Mouse (Mus musculus): ENCODE results near the gene Cnga1.
"Not testable (repeated sequence)": the region's sequence is repeated elsewhere in the genome, so short reads cannot be mapped to it uniquely, and the experiment has no call there.

The Cnga1 gene

DNA sequence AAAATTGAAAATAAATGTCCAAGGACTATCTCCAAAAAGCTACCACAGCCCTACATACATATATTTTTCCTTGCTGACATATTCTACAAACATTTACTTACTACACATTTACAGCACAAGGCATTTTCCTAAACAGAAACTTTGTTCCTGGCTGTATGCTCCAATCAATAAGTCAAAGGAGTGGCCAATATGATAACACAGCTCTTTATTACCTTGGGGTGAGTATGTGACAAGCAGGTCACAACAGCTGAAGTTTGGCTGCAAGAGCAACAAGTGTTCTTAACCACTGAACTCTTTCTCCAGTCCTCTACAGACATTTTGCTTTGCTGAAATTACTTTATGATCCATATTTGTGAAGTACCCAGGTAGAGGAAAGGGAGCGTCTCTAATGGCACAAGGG, 4.0 kb downstream of the Cnga1 start:
- no peak for DNase-seq (ENCODE audit: low spot score)

DNA sequence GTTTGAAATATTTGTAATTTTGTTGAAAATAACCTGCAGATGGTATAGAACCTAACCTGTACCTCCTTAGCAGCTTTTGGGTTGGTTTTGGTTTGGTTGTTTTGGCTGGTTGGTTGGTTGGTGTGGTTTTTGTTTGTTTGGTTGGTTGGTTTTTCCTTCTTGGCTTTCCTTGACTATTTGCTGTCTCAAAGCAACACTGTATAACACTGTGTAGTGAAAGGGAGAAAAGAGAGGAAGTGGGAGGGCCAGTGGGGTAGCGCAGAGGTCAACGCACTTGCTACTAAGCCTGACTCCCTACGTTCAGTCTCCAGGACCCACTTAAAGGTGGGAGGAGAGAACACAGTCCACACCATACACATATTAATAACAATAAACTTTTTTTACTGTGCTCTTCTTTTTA, 7.5 kb downstream of the Cnga1 start:
- DNase-seq (ENCODE audit: low spot score): no peak

DNA sequence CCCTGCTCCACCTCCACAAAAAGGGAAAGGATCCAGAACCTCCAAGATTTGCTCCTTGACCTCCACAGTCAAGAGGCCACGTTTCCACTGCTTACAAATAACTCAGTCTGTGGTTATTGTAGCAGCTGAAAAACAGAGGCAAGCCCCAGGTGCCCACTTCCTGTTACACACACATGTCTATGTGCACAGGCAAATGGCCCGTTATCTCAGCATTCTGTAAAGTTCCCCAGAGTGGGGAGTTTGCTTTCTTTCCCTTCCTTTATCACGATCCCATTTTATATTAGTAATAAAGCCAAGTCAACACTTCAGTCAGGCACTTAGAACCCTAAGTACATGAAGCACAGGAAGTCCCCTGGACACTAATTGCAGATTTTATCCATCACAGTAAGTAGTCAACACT, 8.0 kb downstream of the Cnga1 start:
- DNase-seq (ENCODE audit: low spot score): no peak

DNA sequence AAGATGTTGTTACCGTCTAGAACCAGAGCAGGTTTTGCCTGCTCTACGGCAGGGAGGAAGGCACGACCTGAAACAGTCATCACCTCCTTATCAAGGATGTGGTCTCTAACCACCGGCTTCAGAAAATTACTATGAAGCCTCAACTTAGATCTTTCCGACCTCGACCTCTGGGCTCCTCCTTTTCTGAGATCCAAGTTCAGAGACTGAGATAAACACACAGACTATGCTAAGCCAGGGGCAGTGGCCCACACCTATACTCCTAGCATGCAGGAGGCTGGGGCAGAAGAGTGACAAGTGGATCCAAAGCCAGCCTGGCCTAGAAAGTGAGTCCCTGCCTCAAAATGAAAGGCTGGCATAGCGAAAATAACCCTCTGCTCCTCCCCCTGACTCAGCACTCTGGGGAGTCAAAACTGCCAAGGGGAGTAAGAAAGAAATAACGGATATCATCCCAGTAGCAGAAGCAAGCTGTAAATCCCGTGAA, 9.2 kb downstream of the Cnga1 start:
- DNase-seq (ENCODE audit: low spot score): no peak

DNA sequence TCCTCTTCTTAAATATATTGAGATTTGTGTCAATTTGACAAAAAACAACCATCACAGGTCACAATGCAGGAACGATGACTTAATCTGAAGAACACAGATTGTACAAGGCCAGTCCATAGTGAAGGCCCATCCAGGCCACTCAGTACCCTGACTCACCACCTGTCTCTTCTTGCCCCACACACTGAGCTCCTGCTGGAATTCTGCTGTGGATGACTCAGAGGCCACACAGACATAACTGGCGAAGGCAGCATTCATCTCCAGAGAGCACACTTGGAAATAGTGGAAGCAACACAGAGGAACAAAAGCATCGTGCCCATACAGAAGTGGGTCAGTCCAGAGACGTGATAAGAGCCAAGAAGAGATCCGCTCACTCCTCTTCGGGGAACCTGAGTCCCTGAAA, 14.0 kb downstream of the Cnga1 start:
- no peak for DNase-seq (ENCODE audit: low spot score)

DNA sequence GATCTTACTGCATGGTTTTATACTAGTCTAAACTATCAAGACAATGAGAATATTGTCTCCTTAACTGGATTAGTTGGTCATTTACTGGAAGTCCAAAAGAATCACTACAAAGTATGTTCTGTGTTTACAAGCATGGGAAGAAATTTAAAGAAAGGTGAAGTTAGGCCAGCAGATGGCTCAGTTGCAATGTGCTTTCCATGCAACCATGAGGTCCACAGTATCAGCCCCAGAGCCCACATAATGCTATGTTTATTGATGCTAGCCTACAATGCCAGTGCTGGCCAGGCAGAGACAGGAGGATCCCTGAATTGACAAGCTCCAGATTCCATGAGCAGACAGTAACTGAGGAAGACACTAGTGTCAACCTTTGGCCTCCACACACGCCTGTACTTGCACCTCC, 23.1 kb downstream of the Cnga1 start:
- no peak for DNase-seq (ENCODE audit: low spot score)

DNA sequence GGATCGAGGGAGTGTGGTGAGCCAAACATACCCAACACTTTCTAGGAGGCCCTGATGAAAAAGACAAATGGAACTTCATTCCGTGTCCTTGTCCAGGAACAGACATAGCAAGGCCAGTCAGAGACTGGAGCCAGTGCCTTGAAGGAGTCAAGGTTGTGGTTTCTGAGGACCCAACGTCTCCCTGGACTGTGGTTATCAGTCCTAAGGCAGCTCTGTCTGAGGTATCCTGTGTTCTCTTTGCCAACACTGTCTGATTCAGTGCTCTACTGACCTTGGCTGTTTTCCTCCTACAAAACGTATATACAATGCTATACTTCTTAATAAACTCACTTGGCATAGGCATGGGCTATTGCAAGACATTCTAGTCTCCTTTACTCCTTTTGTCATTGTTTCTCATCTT, 26.7 kb downstream of the Cnga1 start:
- DNase-seq (ENCODE audit: low spot score): no peak

DNA sequence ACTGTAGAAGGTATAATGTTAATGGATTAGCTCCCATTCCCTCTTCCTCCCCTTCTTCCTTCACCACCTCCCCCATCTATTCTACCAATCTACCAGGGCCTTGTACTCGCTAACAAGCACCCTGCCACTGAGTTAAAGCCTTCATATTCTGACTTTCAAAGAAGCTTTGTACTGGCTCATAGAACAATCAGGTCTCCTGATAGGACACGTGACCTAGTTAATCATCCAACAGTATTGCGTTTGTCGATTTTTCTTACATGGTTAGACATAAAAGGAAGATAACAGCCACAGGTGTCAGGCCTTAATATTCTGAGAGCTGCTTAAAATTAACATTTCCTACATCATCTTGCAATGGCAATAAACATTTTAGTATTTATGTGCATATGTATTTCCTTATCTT, 40.9 kb downstream of the Cnga1 start:
- DNase-seq (ENCODE audit: low spot score): no peak

DNA sequence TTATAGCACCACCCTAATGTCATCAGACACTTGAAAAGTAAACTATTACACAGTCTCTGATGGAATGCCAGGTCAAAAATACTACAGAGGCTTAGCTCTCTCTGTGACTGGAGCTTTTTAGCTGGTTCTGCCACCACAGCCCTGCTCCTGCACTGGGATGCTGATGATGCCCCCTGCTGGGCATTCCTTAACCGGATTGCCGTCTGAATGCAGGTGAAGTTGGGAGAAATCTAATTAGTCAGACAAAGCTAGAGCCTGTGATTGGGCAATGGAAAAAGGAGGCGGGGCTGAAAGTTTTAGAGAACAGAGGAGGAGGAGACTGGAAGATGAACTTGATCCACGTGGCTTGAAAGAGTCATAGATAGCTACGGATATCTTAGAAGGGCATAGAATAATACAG, 43.1 kb downstream of the Cnga1 start:
- DNase-seq (ENCODE audit: low spot score): peak; percentile 31

DNA sequence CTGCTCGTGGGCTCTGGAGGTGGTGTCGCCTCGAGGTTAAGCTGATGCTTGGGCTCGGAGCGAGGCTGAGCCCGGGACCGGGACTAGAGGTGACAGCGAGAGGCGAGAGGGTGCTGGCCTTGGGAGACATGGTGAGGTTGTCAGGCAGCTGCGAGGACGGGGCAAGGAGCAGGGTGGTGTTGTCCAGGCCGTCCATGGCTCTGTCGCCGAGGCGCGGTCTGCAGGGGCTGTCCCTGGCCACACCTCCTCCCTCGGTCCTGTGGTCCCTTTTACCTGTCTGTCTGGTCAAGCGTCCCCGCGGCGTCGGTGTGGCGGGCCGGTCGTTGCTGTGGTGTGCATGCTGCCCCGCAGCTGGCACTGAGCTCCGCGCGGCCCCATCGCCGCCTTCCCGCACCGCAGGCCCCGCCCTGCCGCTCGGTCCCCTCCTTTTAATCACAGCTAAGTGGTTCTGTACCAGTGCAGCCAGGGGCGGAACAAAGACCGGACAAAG, 56.8 kb downstream of the Cnga1 start, which contains the start of gene Gm5868:
Gene Gm5868 (minus strand): TSS at position 360 of the 490 bp plus-strand sequence.
- no peak for DNase-seq (ENCODE audit: low spot score)

DNA sequence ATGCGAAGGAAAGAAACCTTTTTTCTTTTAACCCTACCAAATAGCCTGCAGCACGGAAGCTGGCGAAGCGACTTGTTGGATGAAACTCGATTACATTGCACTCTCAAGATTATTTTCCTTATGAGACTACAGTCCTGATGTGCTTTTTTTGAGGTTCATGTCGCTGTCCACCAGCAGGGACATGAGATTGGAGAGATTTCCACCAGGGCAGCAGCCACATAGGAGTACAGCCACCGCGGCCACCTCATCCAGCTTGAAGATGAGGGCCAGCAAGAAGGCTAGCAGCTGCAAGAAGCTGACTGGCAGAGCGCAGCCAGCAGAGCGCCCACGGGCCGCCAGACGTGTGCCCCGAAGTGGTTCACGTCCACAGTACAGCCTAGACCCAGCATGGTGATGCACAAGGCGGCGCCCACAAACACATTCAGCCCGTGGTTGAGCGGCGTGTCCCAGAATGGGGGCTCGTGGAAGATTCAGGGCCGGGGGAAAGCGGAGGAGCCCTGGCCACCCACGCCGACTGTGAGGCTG, 57.3 kb downstream of the Cnga1 start:
- not testable (repeated sequence) for DNase-seq (ENCODE audit: low spot score)

DNA sequence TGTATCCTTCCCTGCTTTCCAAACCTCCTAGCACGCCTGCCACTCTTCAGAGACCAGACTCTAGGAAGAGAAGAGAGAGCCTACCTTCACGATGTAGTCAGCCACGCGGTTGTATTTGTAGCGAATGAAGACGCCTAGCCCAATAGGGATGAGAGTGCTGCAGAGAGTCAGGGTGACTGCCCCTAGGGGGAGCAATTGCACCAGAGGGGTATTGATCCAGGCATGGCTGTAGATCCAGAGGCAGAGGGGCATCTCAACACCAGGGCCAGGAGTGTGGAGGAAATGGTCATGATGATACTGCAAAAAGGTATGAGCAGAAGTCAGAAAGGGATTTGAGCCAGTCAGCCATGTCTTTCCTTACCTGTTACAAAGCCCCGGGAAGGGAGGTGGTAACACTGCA, 58.0 kb downstream of the Cnga1 start:
- not testable (repeated sequence) for DNase-seq (ENCODE audit: low spot score)

DNA sequence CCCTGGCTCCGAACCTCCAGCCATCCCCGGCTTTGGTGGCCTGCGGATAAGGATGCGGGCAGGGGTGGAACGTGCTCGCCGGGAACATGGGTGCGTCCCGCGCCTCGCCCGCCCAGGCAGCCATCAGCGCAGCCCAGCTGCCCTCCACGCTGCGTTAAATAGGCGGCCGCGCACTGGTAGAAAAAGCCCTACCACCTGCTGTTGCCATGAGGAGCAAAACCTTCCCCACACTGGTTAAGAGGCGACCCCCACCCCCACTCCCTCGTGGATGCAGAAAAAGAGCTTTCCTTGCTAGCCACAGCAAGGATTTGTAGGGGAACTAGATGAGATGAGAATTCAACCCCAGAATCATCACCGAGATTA, 63.1 kb downstream of the Cnga1 start, which contains the start of gene Zar1:
Gene Zar1 (minus strand): TSS at position 285 of the 363 bp plus-strand sequence.
- not testable (repeated sequence) for DNase-seq (ENCODE audit: low spot score)

DNA sequence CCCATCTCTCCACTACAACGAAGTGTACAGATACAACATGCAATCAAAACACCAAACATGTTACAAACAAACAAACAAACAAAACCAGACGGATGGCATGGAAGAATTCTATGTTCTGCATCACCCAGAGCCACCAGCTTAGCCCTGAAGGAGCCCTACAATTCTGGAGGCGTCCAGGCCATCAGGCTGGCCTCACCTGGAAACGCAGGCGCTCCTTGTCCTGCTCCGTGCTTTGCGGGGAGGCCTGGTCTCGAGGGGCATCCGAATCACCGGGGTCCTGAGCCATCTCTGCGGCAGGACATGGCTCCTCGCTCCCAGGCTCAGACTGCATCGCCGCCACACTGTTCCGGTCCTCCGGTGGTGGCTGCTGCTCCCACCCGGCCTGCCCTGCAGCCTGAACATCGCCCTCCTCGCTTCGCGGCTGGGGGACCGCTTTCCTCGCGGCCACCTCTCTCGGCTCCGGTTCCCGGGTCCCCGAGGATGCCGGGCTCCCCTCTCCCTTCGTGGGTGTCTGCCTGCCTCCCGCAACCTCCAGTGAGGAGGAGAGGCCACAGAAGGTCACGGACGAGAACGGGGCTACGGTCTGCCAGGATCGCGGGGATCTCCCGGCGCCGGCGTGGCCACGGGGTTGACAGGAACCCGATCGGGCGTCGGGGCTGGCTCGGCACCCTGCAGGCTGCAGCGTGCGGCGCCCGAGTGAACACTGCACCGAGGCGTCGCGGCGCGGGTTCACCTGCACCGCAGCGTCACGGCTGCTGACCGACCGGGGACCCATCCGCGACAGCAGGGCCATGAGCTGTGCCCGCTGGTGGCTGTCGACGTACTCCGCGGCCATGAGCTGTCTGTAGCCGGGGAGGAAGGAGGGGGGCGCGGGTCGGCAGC, 63.7 kb downstream of the Cnga1 start:
- DNase-seq (ENCODE audit: low spot score): not testable (repeated sequence)

DNA sequence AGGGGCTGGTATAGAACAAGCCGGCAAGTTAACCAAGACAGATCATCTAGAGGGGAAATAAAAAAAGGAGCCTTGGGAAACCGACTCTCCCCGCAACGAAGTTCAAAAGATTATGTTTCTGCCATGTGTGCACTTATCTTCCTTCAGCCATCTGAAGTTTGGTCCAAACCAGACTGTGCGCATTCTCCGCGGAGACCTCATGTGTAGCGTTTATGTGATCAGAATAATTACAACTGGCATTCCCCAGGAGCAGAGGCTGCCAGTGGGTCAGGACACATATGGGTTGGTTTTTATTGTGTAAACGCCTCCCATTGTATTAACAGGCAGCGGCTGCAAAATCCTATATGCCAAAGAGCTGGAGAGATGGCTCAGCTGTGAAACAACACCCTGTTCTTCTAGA, 64.5 kb downstream of the Cnga1 start:
- not testable (repeated sequence) for DNase-seq (ENCODE audit: low spot score)

DNA sequence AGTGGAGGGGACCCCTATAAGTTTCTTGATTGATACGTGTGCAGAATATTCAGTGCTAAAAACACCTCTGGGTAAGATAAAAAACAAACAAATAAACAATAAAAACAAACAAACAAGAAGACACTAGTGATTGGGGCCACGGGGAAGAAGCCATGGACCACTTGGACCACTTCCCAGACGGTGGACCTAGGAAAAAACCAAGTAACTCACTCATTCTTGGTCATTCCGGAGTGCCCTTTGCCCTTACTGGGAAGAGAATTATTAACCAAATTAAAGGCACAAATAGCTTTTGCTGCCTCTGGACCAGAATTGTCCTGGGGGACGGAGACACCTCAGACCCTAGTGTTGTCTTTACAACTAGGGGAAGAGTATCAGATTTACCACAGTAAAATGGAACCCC, 78.5 kb downstream of the Cnga1 start:
- DNase-seq (ENCODE audit: low spot score): no peak

DNA sequence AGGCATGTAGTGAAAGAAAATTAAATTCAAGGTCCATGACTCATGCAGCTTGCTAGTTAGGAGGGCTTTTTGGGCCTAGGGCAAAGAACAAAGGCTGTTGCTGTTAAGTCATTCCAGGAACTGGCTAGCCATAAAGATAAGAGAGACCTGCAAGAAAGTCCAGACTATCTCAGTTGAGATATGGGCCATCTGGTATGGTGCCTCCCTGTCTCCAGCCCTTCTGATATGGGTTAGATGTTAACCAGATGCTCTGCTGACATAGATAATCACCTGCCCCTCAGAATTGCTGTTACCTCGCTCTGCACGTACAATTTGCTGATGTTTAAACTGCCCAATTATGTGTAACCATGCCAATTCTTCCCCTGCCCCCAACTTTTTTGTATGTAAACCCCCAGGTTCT, 80.9 kb downstream of the Cnga1 start:
- DNase-seq (ENCODE audit: low spot score): not testable (repeated sequence)

DNA sequence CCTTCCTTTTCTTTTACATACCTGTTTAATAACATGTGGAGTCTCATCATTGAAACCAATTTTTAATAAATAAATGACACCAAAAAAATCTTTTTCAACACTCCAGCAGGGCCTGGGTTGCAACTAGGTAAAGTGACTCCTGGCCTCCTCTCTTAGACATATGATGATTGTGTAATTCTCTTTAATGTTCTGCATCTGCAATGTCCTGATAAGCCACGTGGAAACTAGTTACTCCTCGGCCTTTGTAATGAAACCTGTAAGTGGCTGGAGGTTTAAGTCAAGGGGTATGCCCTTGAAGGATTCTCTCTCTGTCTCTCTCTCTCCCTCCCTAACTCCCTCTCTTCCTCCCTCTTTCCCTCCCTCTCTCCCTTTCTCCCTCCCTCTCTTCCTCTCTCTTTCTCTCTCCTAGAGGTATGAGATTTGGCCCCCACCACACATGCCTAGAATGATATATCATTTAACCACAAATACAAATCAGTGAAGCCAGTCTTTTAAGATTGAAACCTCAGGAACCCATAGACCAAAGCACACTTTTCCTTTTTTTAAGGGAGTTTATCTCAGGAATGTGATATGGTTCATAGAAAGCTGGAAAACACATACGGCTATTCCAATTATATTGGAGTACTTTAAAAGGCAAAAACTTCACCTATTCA, 83.0 kb downstream of the Cnga1 start:
- no peak for DNase-seq (ENCODE audit: low spot score)

DNA sequence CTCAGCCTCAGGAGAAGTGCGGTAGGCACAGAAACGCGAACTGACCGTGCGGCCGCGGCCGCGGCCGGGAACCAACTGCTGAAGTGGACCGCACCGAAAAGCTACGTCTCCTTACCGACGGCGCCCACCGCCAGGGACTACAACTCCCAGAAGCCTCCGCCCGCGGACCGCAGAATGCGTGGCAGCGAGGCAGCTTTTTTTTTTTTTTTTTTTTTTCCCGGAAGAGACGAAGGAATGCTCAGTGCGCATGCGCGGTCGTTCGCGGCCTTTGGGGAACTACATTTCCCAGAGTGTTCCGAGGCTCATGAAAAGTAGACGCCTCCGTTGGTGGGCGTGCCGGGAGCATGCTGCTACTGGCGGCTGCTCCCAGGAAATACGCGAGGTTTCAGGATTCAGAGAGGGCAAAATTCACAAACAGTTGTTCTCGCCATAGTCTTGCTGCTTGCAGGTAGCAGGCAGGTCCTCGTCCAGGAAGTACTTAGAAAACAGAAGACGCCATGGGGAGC, 84.5 kb downstream of the Cnga1 start, which contains the start of gene Nfxl1:
Gene Nfxl1 (minus strand): TSS at position 141 of the 506 bp plus-strand sequence.
- peak; percentile 98 for DNase-seq (ENCODE audit: low spot score)

DNA sequence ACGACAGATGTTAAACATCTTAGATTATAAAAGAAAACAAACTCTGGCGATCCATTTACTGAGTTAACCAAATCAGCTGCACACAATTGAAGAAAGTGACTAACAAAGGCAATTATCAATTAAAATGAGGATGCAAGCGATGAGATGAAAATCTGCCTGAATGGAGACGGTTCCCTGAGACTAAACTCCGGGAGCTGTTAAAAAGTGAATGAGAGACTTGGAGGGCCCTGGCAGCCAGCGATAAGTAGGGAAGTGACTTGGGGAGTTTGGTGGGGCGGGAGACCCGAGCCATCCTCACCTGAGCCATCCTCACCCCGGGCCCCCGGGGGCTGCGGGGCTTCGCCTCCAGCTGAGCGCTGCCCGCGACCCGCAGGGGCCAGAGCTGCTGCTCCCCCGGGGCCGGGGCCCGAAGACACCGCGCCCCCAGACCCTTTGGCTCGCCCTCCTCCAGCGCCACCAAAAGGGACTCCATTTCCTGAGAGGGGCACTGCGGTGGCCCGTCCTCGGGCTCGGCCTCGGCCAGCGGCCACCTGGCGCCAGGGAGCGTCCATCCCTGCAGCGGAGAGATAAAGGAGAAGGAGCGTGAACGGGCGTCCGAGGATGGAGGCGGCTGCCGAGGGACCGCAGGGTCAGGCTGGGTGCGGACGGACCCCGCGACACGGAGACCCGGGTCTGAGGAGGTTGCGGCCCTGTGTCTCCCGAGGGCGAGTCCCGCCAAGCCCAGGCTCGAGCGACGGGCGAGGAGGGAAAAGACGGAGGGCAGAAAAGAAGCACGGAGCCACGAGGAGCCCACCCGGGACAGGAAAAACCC, 85.2 kb downstream of the Cnga1 start:
- no peak for DNase-seq (ENCODE audit: low spot score)

DNA sequence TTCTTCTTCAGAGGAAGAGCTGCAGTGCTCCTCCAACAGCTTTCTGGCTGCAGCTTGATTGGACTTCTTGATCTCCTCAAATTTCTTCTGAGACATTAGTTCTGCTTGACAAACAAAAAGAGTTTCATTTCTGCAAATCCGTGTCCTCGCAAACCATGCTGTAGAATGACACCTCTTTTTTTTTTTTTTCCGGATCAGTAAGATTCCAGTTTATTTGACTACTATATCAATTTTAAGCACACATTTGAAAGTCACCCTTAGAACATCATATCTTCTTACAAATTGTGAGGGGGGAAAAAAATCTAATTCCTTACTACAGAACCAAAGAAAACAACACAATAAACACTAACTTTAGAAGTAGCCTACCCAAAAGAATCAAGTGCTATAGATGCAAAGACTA, 87.8 kb downstream of the Cnga1 start:
- no peak for DNase-seq (ENCODE audit: low spot score)

Measured in yolk sac, embryonic 10.5 days (tissue).